Mouse (Mus musculus): ENCODE measurements around the gene Tgm4.

Gene Tgm4

GRCm38 (mm10) chr9:123107186-123107585 is 72.7 kb downstream of the Tgm4 start:
- no peak for DNase-seq (ENCODE audit: low spot score)

GRCm38 (mm10) chr9:123109188-123109587 is 74.7 kb downstream of the Tgm4 start:
- no peak for DNase-seq (ENCODE audit: low spot score)

- no peak for DNase-seq (ENCODE audit: low spot score)
These were observed 77.3 kb downstream of the Tgm4 start for GRCm38 (mm10) chr9:123111751-123112221.

- DNase-seq (ENCODE audit: low spot score): peak; percentile 86
These were observed 78.4 kb downstream of the Tgm4 start, which contains the start of the genes Zdhhc3 and Exosc7 for GRCm38 (mm10) chr9:123112805-123113521. Zdhhc3 (minus strand) TSS chr9:123113205. Exosc7 (plus strand) TSS chr9:123113215.

- DNase-seq (ENCODE audit: low spot score): no peak
These were observed 79.4 kb downstream of the Tgm4 start for GRCm38 (mm10) chr9:123113931-123114330.

GRCm38 (mm10) chr9:123115566-123115965 is 81.0 kb downstream of the Tgm4 start:
- DNase-seq (ENCODE audit: low spot score): no peak
